9 mouse cellular contexts compared by ENCODE assay signal in genomic region chr9:62421027-62421426, GRCm38 (mm10).
DNase-seq lines count a peak whose midpoint lies in the region; ATAC-seq lines count a peak whose summit lies in the region.
"Had no signal": no experiment of that assay in that cellular context is flagged by ENCODE, and none has a peak within 500 bp of the region (broad histone marks: within the 10 kb centered on the region; RNA-seq: fewer than 3 reads in every experiment).

No protein-coding gene starts in this region.

- H3K4me2 ChIP-seq in forebrain, embryonic 14.5 days (ENCODE audit: low read length), result no peak overlapping the region

- ATAC-seq in forebrain, embryonic 14.5 days, result peak; percentile 60; the same call in 1 of the 2 replicates

- H3K4me3 ChIP-seq in forebrain, embryonic 14.5 days (ENCODE audit: low read depth, low read length), result no peak overlapping the region
- H3K4me3 ChIP-seq: erythroblast, embryonic 14.5 days had no signal

- peaks cover 6% of the 10 kb centered on the region for H3K4me1 ChIP-seq in forebrain, embryonic 14.5 days (ENCODE audit: control insufficient read depth, insufficient read depth, low read length)

- DNase-seq in R1 (ENCODE audit: low read depth, low spot score), result peak; percentile 84
- peak; percentile 44 for DNase-seq in c-Kit-positive CD71-positive TER-119-positive erythroid progenitor cells, embryonic 14.5 days (ENCODE audit: low spot score)
- DNase-seq in forebrain, embryonic 14.5 days (ENCODE audit: low spot score), result peak; percentile 69
- DNase-seq in heart, postnatal 4 days, result peak; percentile 87
- peak; percentile 52 for DNase-seq in large intestine, adult 2 months (ENCODE audit: low read depth, low spot score)
- DNase-seq in lung, postnatal 10 days, result peak; percentile 94
- peak; percentile 86 for DNase-seq in ovary, postnatal 14 days (ENCODE audit: low spot score)
- peak; percentile 76 for DNase-seq in urinary bladder, adult 2 months (ENCODE audit: low spot score)

- no peak overlapping the region for H3K27ac ChIP-seq in forebrain, embryonic 14.5 days (ENCODE audit: low read depth, low read length)

- H3K36me3 ChIP-seq in forebrain, embryonic 14.5 days (ENCODE audit: control insufficient read depth, insufficient read depth, low read length), result peaks cover 38% of the 10 kb centered on the region

- H3K9ac ChIP-seq in forebrain, embryonic 14.5 days (ENCODE audit: low read length), result no peak overlapping the region

- 3% methylated on average over 13 of the region's 13 CpGs for WGBS in forebrain, embryonic 14.5 days
- 2% methylated on average over 13 of the region's 13 CpGs for WGBS in large intestine, adult 2 months

- H3K27me3 ChIP-seq in forebrain, embryonic 14.5 days (replicated peaks; ENCODE audit: control insufficient read depth, insufficient read depth, low read length), result no peaks in the 10 kb centered on the region

- H3K9me3 ChIP-seq in forebrain, embryonic 14.5 days (replicated peaks; ENCODE audit: control insufficient read depth, low read length), result peaks cover 4% of the 10 kb centered on the region; the same call in 1 of the 2 replicates

Comparison
In these comparisons a context has a peak if more than half of its experiments do, and no peak if none do; other contexts are left out.
1. DNase-seq: peak in every context shown above with its lines; median percentile 94 in lung, postnatal 10 days; 87 in heart, postnatal 4 days; 86 in ovary, postnatal 14 days; 84 in R1; 76 in urinary bladder, adult 2 months; 69 in forebrain, embryonic 14.5 days; 52 in large intestine, adult 2 months; 44 in c-Kit-positive CD71-positive TER-119-positive erythroid progenitor cells, embryonic 14.5 days.